Mouse (Mus musculus) spleen, adult 2 months (tissue): Measurements from ENCODE around the gene Dhx30. TPM values are rescaled to one million over a fixed set of nuclear protein-coding genes. Genes with fewer than 3 reads are reported as not detected.
A peak's percentile ranks its signal among the peaks of the same experiment; 100 is the strongest.
"Not testable (repeated sequence)": the region's sequence is repeated elsewhere in the genome, so short reads cannot be mapped to it uniquely, and the experiment has no call there.

Experiments used
- DNase-seq, 2 experiments: peaks; one replicate each; pipeline versions ENCODE4 v3.0.0 to v3.0.0-alpha.2; 2012 to 2021; ENCODE audit warnings: low spot score in 2 of 2, low read depth in 1 of 2
- H3K27ac ChIP-seq: fragments of 200-500 bp; 2 replicates; pipeline ENCODE4 v1.5.1; 2012; ENCODE audit warnings: low read length, inconsistent platforms; ENCODE audit not compliant: insufficient read depth
- H3K27me3 ChIP-seq: fragments of 200-500 bp; 2 replicates; pipeline ENCODE4 v1.6.1; 2012; ENCODE audit warnings: mild to moderate bottlenecking, moderate library complexity, low read length, inconsistent platforms; ENCODE audit not compliant: control insufficient read depth, insufficient read depth
- H3K36me3 ChIP-seq: fragments of 200-500 bp; 2 replicates; pipeline ENCODE4 v1.6.1; 2012; ENCODE audit warnings: mild to moderate bottlenecking, low read length, inconsistent platforms; ENCODE audit not compliant: control insufficient read depth, insufficient read depth
- H3K4me1 ChIP-seq: fragments of 200-500 bp; 2 replicates; pipeline ENCODE4 v1.6.1; 2011; ENCODE audit warnings: inconsistent platforms; ENCODE audit not compliant: control insufficient read depth, insufficient read depth, insufficient read length
- H3K4me3 ChIP-seq: fragments of 200-500 bp; 2 replicates; pipeline ENCODE4 v1.5.1; 2011; ENCODE audit warnings: mild to moderate bottlenecking, inconsistent platforms; ENCODE audit not compliant: insufficient read depth, insufficient read length; ENCODE audit errors: extremely low read depth
- CTCF ChIP-seq: fragments of 200-500 bp; IDR thresholded peaks from 2 replicates; pipeline ENCODE4 v1.5.1; 2011; ENCODE audit warnings: mild to moderate bottlenecking, inconsistent platforms; ENCODE audit not compliant: insufficient read depth, insufficient read length, insufficient replicate concordance; ENCODE audit errors: extremely low read depth
- POLR2A ChIP-seq: fragments of 200-500 bp; IDR thresholded peaks from 2 replicates; pipeline ENCODE4 v1.6.1; 2011; ENCODE audit warnings: low read depth, low read length, inconsistent platforms
- WGBS: fragments of 180-500 bp; shearing (Covaris S2); methylation state at CpG from one replicate; pipeline ENCODE4 v1.1.7; 2018; 5-methylcytosine and 5-hydroxymethylcytosine counted together
- polyA plus RNA-seq: library from polyadenylated mRNA; depleted of rRNA; stranded (reverse); fragments of >200 nt; gene quantifications from 2 replicates; pipeline ENCODE4 v1.2.3, GENCODE M21; 2012

Gene Dhx30
- polyA plus RNA-seq, 1 experiment, result 68.2 TPM

DNA sequence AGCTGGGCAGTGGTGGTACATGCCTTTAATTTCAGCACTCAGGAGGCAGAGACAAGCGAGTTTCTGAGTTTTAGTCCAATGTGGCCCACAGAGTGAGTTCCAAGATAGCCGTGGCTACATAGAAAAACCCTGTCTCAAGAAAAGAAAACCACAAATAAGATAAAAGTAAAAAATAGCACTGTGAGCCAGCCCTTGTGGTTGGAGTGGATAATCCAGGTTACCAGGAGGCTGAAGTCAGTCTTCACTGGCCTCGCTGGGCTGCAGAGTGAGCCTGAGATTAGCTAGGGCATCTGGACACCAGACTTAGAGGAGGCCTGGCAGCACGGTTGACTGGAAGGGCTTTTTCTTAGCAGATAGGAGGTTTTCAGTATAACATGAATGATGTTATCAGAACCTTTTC is 21.5 kb upstream of the Dhx30 start:
- H3K27me3 ChIP-seq, result no peaks in the 10 kb centered on the region
- peaks cover 13% of the 10 kb centered on the region; the same call in 1 of the 2 replicates for H3K36me3 ChIP-seq
- TF ChIP-seq POLR2A (no peak), CTCF (no peak)
- H3K27ac ChIP-seq, result no peak overlapping the region
- WGBS, result 67% methylated on average over 4 of the region's 4 CpGs
- no peak for DNase-seq
- peaks cover 5% of the 10 kb centered on the region; the same call in 1 of the 2 replicates for H3K4me1 ChIP-seq
- no peak overlapping the region for H3K4me3 ChIP-seq

DNA sequence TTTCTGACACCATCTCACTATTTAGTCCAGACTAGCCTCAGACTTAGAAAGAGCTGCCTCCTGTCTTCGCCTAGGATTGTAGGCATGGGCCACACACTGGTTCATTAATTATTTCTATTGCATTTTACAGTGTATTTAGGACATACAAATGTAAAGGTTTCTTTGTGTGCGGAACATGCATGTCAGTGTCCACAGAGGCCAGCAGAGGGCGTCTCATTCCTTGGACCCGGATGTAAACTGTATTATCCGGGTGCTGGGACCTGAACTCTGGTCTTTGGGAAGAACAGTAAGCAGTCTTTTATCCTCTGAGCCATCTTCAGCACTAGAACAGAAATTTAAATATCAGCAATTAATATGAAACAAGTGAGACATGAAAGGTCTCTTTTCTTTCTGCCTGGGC is 16.5 kb upstream of the Dhx30 start:
- DNase-seq, result no peak
- Histone ChIP-seq H3K4me1 (peaks cover 8% of the 10 kb centered on the region; the same call in 1 of the 2 replicates), H3K27ac (no peak overlapping the region), H3K27me3 (no peaks in the 10 kb centered on the region), H3K36me3 (peaks cover 8% of the 10 kb centered on the region; the same call in 1 of the 2 replicates), H3K4me3 (no peak overlapping the region)
- WGBS, result 73% methylated on average over 5 of the region's 5 CpGs
- TF ChIP-seq POLR2A, result no peak
- TF ChIP-seq CTCF, result peak; percentile 15; the same call in 1 of the 2 replicates

DNA sequence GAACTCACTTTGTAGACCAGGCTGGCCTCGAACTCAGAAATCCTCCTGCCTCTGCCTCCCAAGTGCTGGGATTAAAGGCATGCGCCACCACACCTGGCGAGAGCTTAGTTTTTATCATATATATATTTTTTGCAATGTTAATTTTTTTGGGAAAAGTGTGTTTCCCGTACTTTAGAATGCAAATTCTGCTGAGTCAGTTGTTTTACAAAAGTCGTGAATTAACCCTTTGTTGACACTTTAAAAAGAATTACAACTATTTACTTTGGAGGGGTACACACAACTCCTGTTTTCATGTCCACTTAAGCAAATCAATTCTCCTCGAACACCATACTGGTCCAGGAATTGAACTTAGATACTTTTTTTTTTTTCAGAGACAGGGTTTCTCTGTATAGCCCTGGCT is 15.3 kb upstream of the Dhx30 start:
- Histone ChIP-seq H3K36me3 (peaks cover 6% of the 10 kb centered on the region; the same call in 1 of the 2 replicates), H3K4me3 (no peak overlapping the region), H3K27ac (no peak overlapping the region), H3K27me3 (no peaks in the 10 kb centered on the region), H3K4me1 (peaks cover 8% of the 10 kb centered on the region; the same call in 1 of the 2 replicates)
- 41% methylated on average over 6 of the region's 6 CpGs for WGBS
- no peak for TF ChIP-seq POLR2A
- TF ChIP-seq CTCF, result no peak
- no peak for DNase-seq

DNA sequence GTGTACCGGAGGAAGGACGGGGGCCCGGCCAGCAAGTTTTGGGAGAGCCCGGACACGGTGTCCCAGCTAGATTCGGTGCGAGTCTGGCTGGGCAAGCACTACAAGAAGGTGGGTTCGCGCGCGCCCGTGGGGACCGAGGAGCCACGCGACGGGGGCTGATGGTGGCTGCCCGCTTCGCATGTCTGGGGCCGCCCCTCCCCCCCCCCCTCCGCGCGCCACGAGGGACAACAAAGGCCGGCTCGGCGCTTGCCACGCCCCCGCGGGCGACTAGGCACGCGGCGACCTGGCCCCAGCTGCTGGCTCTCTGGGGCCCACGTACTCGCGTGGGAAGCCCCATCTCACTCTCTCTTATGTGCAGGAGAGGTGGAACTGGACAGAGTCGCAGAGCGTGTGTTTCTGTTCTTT is 14.6 kb upstream of the Dhx30 start:
- Histone ChIP-seq H3K36me3 (peaks cover 6% of the 10 kb centered on the region; the same call in 1 of the 2 replicates), H3K4me3 (peak overlapping the region; percentile 79)

DNA sequence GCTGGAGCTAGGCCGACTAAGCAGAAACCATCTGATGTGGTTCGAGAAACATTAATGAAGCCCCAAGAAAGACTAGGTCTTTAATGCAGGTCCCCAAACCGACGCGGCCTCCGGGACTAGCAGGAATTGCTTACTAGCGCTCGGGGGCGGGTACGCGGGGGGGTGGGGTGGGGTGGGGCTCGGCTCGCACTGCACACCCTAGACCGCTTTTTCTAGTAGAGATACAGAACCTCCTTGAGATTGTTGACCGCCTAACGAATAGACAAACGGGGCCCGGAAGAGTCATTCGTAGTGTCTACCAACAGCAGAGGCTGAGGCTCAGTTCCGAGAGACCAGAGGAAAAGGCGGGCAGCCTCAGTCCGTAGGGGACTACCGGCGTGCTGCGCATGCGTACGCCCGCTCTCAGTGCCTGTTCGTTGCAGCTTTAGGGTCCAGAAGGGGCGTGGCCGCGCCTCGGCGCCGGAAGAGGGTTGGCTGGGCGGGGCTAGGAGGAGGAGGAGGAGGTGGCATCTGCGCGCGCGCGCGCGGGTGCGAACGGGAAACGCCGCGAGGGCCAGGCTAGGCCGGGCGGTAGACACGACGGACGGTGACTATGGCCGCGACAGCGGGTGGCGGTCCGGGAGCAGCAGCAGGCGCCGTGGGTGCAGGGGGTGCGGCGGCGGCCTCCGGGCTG is 14.0 kb upstream of the Dhx30 start:
- TF ChIP-seq POLR2A, result peak; percentile 82
- no peak for TF ChIP-seq CTCF

More for the DNA sequence above, 14.6 kb upstream of the Dhx30 start:
- Histone ChIP-seq H3K27me3 (no peaks in the 10 kb centered on the region), H3K27ac (peak overlapping the region; percentile 71), H3K4me1 (peaks cover 8% of the 10 kb centered on the region; the same call in 1 of the 2 replicates)
- no peak for TF ChIP-seq POLR2A
- TF ChIP-seq CTCF, result no peak
- peak in 1 of 2 experiments; percentile 14 for DNase-seq
- WGBS, result under 1% methylated on average over 35 of the region's 38 CpGs

DNA sequence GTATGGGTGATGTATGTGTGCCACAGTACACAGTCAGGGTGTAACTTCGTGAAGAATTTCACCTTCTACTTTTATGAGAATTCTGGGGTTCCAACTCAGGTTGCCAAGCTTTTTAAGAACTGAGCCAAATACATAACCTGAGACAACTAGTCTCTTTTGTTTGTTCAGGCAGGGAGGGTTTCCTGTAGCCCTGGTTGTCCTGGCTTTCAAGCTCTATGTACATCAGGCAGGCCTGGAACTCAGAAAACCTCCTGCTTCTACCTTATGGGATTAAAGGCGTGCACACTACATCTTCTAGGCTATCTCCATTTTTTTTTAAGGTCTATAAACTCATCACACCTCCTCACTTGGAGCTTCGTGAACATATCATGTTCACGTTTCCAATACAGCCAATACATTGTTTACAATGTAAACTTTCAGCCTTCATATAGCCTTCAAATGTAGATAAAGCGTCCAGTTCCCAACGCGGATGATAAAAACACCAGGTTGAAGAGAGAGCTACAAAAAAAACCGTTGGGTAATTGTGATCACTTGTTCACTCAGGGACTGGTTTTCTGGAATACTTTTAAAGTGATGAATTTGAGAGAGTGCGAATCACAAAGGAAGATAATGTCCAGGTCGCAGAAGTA is 13.4 kb upstream of the Dhx30 start:
- WGBS, result 23% methylated on average over 10 of the region's 10 CpGs
- DNase-seq, result no peak

More for the DNA sequence above, 14.0 kb upstream of the Dhx30 start:
- peaks cover 8% of the 10 kb centered on the region; the same call in 1 of the 2 replicates for H3K4me1 ChIP-seq
- H3K27me3 ChIP-seq, result no peaks in the 10 kb centered on the region
- peaks cover 6% of the 10 kb centered on the region; the same call in 1 of the 2 replicates for H3K36me3 ChIP-seq
- peak overlapping the region; percentile 79 for H3K4me3 ChIP-seq
- DNase-seq, result peak; percentile 95 to 100
- peak overlapping the region; percentile 80 for H3K27ac ChIP-seq
- under 1% methylated on average over 64 of the region's 64 CpGs for WGBS

DNA sequence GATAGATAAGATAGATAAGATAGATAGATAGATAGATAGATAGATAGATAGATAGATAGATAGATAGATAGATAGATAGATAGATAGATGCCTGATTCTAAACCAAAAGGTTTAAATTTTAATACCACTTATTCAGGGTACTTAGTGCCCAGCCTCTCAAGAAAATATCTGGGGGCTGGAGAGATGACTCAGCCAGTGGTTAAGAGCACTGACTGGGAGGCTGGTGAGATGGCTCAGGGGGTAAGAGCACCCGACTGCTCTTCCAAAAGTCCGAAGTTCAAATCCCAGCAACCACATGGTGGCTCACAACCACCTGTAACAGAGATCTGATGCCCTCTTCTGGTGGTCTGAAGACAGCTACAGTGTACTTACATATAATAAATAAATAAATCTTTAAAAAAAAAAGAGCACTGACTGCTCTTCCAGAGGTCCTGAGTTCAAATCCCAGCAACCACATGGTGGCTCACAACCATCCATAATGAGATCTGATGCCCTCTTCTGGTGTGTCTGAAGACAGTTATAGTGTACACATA is 6.4 kb upstream of the Dhx30 start:
- H3K27me3 ChIP-seq, H3K4me1 ChIP-seq, H3K4me3 ChIP-seq, H3K36me3 ChIP-seq, H3K27ac ChIP-seq, DNase-seq: not testable (repeated sequence)
- 77% methylated on average over 2 of the region's 2 CpGs for whole genome bisulfite sequencing

More for the DNA sequence above, 13.4 kb upstream of the Dhx30 start:
- peaks cover 4% of the 10 kb centered on the region; the same call in 1 of the 2 replicates for H3K36me3 ChIP-seq
- H3K4me1 ChIP-seq, result peaks cover 8% of the 10 kb centered on the region; the same call in 1 of the 2 replicates
- H3K27me3 ChIP-seq, result no peaks in the 10 kb centered on the region
- no peak for TF ChIP-seq POLR2A
- no peak for TF ChIP-seq CTCF
- H3K27ac ChIP-seq, result peak overlapping the region; percentile 80
- peak overlapping the region; percentile 62 for H3K4me3 ChIP-seq
